Mouse (Mus musculus): Measurements from ENCODE around the gene Gm28047.
A peak's percentile ranks its signal among the peaks of the same experiment; 100 is the strongest.

The Gm28047 gene

DNA sequence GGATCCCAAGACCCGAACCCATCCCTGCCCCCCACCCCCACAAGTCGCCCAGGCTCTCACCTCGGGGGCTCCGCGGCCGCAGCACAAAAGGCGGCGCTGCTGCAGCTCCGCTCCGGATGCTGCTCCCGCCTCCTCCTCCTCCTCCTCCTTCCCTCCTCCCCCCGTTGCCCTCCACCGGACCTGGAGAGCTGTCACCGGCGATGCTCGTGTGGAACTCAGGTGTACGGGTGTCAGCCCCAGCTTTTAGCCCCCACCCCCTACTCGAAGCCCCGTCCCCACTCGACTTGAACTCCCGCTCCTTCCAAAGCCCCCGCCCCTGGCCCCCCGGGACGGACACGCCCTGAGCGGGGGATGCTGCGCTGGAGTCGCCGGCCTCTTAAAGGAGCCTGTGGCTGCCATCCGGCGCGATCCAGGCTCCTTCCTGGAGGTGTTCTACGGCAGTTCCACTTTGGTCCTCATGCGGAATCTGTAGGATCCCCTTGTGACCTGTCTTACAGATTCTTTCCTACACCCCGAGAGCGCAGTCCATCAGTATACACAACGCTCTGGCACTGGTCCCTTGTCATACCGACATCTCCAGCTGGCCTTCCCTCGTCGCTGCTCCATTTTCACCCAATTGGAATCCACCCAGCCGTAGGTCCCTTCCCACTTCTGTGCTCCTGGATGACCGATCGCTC, 108.0 kb downstream of the Gm28047 start, which contains the start of gene Map3k12:
TSS of gene Map3k12 (minus strand) at position 337 of the 677 bp plus-strand sequence.
- DNase-seq (ENCODE audit: low spot score in 2 of 2): peak; percentile 73 to 74

DNA sequence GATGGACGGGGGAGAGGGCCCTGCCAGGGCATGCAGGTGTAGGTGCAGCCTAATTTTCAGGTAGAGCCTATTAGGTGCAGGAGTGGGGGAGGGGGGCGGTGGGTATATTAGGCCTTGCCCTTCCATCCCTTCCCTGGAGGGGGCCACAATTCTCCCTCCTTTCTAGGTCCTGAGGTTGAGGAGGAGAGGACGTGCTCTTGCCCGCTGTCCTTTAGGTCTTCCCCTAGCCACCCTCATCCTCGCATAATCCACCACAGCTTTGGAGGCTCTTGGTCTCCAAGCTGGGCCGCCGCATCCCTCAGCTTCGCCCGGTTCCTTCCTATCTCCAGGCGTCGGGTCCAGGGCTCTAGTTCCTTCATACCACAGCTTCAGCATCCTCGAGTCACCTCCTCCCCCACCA, 108.6 kb downstream of the Gm28047 start:
- DNase-seq (ENCODE audit: low spot score in 2 of 2): no peak

DNA sequence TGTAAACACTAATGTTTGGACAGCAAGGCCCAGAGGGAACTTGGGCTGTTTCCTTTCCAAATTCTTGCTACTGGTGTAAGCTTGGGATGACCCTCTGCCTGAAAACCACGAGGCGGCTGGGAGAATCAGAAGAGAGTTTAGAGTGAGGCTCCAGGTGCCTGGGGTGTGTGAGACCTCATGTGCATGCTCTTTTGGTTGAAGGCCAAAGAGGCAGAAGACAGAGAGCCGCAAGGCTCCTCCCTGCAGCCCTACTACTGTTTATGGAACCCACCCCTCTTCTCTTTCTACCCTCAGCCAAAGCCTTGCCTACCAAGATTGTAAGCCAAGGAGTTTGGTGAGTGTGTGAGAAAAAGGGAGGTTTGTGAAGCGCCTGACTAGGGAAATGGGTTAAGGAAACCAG, 109.1 kb downstream of the Gm28047 start:
- DNase-seq (ENCODE audit: low spot score in 2 of 2): no peak

DNA sequence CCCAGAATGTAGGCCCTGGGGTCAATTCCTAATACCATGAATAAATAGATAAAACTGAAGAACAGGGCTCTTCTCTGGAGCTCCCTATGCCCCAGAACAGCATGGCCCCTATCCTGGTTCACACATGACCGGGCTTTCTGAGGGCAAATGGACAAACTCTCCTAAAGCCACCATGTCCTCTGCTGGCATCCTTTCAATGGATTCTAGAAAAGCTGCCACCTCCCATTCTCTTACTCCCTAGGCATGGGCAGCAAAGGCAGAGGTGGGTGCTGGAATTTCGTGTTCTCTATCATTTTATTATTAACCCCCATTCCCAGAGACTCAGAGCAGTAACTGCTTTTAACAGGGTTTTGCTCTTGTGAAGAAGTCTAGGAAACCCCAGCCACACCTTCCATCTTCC, 109.6 kb downstream of the Gm28047 start:
- DNase-seq (ENCODE audit: low spot score in 2 of 2): no peak

DNA sequence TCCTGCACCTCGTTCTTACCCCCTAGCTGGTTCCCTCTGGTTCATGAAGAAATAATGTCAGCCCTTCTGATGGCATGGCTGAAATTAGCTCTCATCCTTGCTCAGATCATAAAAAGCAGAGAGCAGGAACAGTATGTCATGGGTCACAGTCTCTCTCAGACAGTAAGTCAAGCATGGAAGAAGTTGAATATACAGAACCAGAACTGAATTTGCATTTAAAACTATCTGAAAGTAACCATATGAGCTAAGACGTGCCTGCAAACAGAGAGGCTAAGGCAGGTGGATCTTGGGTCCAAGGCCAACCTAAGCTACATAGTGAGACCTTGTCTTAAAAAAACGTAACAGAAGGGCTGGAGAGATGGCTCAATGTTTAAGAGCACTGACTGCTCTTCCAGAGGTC, 111.9 kb downstream of the Gm28047 start:
- no peak for DNase-seq (ENCODE audit: low spot score in 2 of 2)

DNA sequence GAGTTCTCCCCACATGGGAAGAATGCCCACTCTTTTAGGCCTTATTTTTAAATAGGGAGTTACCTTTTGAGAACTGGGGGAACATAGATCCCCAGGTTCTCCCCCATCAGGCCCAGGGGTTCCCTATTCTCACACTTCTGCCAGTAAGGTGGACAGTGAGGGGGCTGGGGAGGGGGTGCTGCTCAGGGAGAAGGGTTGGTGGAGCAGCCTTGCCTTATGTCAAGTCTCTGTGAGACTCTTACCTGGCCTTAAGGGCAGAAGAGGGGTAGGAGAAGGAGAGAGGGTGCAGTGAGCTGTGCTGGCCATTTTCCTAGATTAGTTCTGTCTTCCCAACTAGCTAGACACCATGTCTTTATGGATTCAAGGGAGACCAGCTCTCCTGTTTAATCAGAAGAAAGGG, 112.4 kb downstream of the Gm28047 start:
- DNase-seq (ENCODE audit: low spot score in 2 of 2): no peak

DNA sequence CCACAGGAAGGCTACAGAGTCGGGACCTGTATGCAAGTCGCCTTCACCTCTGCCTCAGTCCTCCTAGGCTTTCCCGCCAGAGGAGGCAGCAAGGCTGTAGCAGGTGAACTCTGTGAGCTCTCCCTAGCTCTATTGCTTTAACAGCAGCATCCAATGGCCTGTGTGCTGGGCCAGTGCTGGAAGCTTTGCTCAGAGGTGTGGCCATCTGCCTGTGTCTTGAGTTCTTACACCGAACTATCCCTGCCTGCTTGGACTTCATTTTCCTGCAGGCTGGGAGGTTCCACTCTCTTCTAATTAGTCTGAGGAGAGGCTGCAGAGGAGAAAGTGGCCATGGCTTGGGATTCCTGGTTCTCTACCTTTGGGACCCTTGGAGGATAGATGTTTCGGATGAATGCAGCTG, 112.9 kb downstream of the Gm28047 start:
- no peak for DNase-seq (ENCODE audit: low spot score in 2 of 2)

DNA sequence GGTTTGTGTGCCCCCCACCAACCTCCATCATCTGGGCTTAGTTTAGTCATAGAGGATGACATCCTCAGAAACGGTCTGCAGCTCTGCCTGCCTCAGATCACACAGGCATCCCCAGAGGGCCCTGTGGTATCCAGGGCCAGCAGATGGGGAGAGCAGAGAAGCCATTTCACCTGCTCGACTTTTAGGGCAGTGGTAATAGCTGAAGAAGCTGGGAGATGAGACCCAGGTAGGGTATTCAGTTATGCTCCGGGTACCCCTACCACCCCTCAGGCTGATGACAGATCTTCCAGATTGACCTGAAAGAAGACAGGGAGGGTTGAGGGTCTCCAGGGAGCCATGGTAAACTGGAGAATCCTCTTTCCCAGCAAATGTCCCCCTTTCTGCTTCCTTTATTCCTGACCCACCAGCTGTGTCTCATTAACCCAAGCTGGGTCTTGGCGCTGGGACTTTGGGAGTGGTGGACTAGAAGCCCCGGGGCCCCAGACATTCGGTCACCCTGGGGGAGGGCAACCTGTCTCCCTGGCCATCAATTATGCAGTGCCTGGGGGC, 113.5 kb downstream of the Gm28047 start:
- DNase-seq (ENCODE audit: low spot score in 2 of 2): no peak

DNA sequence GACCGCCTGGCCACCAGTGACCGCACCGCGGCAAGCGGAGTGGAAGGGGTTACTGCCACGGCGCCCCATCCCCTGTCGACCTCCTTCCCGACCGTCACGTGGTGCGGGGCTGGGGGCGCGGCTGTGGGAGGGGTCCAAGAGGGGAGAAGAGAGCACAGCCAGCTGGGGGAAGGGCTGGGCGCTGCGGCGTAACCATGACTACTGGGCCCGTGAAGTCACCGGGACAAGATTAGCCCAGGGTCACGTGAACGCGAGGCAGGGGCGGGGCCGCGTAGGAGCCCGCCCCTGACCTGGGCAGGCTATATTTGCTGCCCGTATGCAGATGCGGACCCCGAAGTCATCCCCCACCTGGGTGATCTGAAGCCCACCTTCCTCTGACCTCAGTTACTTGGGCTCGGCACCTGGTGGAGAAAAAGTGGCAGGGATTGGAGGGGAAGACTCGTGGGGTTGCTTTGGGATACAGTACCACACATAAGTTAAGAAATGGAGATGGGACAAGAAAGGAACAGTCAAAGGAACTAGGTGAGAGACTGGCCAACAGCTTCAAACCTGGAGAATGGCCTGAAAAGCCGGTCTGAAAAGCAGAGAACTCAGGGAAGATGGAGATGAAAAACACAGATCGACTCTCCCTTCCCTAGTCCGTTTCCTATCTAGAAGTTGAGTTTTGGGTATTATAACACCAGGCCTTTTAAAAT, 114.1 kb downstream of the Gm28047 start:
- DNase-seq (ENCODE audit: low spot score in 2 of 2): peak; percentile 82 to 86

DNA sequence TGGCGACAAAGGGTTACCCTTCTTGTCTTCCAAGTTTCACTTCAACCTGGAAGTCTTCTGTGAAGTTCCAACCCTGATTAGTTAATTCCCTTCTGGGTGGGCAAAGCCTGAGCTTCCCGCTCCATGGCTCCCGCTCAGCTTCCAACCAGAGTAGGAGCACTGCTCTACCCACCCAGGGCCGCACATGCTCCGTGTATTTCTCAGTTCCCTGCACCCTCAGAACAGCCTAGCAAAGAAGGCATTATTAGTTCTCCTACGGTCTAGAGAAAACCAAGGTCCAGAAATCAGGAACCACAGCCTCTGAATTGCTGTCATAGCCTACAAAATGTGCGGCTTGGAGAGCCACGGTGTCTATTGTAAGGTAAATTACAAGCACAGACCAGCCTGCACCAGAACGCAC, 114.8 kb downstream of the Gm28047 start:
- peak in 1 of 2 experiments; percentile 48 for DNase-seq (ENCODE audit: low spot score in 2 of 2)

DNA sequence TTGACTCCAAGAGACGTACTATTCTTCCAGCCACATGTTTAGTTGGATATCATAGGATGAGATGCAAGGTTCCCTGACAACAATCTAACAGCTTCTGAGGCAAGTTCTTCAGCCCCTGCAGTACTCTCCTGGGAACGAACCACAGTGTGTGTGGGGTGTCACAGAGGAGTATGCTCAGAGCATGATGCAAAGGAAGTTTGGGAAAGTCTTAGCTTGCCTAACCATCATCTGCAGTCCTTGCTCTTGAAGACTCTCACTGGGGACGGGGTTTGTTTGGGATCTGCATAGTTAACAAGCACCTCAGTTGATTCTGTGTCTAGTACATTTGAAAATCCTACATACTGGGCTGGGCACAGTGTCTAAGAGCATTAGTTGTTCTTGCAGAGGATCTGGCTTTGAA, 116.5 kb downstream of the Gm28047 start:
- DNase-seq (ENCODE audit: low spot score in 2 of 2): no peak

DNA sequence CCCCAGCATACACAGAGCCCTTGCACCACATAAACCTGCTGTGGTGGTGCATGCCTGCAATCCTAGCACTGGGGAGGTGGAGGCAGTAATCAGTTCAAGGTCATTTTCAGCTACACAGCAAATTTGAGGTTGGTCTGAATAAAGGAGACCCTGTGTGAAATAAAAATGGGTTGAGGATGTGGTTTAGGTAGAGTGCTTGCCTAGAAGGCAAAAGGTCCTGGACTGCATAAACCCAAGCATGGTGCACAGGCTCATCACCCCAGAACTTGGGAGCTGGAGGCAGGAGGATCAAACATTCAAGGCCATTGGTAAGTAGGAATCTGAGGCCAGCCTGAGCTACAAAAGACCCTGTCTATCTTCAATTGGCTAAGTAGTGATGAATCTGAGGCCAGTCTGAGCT, 117.3 kb downstream of the Gm28047 start:
- no peak for DNase-seq (ENCODE audit: low spot score in 2 of 2)

DNA sequence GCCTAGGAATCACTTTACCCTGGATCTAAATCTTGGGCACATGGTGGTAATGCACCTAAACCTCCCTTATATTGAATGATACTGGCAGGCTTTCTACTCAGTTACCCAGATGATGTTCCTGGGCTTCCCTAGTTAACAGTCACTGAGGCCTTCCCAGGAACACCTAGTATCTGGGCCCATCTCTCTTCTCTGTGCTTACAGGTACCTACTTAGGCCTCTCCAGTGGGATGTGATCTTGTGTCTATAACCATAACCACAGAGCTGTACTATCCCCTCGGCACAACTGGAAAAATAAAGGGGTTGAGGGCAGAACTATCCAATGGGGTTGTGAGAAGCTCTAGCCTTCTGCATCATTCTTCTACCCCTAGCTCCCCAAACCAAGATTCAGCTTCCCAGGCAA, 118.0 kb downstream of the Gm28047 start:
- DNase-seq (ENCODE audit: low spot score in 2 of 2): no peak

DNA sequence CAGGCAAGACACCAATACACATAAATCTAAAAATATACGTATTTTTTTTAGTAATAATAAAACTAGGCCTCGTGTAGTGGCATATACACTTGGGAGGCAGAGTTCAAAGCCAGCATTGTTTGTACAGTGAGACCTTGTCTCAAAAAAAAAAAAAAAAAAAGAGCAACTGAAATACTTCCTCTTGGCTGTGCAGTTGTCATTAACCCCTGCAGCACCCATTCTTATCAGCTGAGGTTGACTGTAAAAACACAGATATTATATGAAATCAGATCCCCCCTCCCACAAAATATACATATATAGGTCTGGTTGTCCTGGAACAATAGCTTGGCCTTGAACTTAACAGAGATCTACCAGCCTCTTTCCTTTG, 118.4 kb downstream of the Gm28047 start:
- no peak for DNase-seq (ENCODE audit: low spot score in 2 of 2)

DNA sequence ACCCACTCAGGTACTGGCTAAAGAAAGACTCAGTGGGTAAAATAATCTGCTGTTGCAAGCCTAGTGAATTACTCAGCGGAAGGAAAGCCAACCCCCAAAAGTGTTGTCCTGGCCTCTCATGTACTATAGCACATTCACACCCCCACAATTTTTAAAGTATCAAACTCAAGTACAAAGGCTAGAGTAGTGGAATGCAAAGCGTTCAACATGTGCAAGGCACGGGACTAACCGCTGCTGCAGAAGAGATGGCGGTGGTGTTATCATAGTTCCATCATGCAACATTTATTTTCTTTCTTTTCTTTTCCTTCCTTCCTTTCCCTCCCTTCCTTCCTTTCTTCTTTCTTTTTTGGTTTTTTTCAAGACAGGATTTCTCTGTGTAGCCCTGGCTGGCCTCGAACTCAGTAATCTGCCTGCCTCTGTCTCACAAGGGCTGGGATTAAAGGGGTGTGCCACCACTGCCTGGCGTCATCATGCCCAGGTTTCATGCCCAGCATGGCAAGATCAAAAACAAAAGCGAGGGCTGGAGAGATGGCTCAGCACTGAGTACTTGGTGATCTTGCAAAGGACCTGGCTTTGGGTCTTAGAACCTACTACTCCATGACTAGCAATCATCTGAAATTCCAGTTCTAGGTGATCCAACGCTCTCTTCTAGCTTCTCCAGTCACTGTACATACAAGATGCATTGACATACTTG, 119.0 kb downstream of the Gm28047 start:
- no peak for DNase-seq (ENCODE audit: low spot score in 2 of 2)

DNA sequence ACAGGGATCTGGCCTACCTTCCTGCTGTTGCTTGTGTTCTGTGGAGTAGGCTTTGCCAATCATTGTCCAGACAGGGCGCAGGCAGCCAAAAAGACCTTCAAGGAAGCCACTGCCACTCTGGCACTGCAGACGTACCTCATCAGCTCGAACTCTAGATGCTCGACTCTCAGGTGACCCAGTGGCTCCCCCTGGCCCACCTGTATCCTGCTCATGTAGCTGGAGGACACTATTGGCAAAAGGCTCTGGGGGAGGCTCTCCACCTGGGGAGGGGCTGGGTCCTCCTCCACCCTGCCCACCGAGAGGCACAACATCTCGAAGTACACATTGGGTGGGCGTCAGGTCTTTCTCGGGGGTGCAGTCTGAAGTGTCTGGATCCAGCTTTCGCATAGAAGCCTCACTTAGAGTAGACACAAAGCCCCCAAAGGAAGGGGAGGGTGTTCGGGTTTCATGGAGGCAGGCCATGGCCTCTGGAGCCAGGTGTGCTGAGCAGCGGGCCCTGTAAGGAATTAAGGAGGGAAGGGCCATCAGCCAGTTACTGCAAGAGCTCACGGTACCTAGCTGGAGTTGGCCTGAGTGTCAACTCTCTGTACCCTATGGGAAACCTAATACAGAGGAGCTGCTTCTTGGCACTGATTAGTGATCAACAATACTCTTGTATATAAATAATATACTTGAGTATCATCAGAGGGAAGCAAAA, 119.6 kb downstream of the Gm28047 start:
- DNase-seq (ENCODE audit: low spot score in 2 of 2): no peak

DNA sequence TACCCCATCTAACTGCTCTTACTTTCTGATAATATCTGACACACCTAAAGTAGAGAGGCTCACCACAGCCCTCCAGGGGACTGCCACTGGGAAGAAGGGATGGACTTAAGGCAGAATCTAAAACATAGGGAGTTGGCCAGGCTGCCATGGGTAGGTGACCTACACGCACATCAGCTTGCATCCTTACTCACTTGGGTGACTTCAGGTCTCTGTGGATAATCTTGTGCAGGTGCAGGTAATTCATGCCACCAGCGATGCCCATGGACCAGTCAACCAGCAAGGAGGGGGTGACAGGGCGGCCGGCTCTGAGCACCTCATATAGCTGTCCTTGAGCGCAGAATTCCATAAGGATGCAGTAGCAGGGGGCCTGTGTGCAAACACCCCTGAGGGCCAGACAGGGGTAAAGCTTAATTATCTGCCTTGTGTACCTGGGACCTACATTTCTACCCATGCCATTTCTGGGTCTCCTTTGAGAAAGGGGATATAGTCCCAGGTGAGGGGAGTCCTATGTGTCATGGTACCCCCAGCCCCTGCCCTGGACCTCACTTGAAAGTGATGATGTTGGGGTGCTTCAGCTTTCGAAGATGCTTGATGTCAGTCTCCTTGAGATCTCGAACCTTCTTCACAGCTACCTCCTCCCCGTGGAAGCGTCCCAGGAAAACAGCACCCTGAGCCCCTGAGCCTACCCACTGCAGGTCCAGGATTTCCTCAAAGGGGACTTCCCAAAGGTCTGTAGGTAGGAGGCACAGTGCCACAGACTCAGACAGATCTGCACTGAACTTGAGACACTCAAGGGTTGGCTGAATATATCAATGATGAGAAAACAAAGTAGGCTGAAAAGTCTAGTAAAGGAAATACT, 120.7 kb downstream of the Gm28047 start:
- DNase-seq (ENCODE audit: low spot score in 2 of 2): no peak

DNA sequence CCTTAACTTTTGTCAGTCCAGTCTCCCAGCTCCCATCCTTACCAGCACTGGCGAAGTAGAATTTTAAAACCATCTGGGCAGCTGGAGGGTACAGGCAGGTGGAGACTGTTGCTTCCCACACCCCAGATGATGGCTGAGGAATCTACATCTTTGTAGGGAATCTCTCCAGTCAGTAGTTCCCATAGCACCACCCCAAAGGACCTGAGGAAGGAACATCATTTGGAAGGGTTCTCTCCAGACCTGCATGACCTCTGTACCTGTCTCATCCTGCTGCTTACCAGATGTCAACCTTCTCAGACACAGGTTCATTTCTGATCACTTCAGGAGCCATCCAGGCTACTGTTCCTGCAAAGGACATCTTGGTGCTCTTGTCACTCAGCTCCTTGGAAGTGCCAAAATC, 121.4 kb downstream of the Gm28047 start, which contains the start of gene Gm10337:
TSS of gene Gm10337 (plus strand) at position 276 of the 400 bp plus-strand sequence.
- DNase-seq (ENCODE audit: low spot score in 2 of 2): no peak

DNA sequence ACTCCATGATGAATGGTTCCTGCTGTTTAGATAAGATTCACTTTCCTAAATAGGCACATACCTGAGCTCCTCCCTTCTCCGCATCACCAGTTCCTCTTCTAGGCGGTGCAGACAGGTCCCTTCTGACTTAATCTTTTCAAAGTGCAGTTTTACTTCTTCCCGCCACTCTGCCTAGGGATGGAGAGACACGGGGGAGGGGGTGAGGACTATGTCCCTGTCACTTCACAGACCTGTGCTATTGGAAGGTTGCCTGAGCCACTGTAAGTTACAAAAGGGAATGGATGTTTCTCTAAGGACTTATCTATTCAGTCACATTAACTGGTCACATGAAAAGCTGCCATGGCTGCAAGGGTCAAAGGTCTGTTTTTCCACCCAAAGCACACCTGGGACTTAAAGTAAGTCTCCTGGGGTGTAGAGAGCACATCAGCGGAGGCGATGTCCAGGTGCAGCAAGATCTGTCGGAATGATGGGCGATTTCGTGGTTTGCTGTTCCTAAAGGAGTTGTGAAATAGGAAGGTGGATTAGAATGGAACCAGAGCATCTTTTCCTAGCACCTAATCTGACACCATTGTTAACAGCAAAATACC, 122.5 kb downstream of the Gm28047 start:
- no peak for DNase-seq (ENCODE audit: low spot score in 2 of 2)

DNA sequence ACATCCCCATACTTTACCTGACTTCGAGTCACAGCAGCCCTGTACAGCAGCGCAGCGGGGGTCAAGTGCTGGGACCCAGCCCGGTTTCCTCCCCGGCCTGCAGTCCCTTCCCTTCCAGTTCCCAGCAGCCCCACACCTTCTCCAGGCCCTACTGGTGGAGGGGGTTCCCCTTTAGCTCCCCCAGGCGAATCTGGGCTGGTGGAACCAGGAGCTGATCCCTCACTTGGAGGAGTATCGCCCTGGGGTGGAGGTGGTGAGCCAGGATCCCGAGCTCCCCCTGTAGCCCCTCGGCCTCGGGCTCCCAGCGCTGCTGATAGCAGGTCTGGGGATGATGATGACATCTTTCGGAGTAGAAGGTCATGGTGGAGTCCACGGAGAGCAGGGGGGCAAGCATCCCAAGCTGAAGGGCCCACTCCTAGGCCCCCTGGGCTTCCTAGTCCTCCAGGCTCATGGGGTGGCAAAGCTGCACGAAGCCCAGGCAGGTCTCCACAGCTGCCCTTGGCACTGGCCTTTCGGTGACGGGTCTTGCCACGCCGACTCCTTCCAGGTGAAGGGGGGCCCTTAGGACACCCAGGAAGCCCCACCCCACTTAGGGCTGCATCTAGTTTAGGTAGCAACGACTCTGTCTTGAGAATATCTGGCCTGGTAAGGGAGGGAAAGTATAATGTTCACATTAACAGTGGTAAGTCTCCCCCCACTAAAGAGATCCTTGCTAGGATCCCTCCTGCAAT, 123.6 kb downstream of the Gm28047 start:
- no peak for DNase-seq (ENCODE audit: low spot score in 2 of 2)
